Mouse (Mus musculus) erythroblast, embryonic 14.5 days (primary cell): ENCODE measurements around the gene H6pd.

Experiments
- GATA1 ChIP-seq: IDR thresholded peaks from 2 replicates; pipeline ENCODE4 v1.6.1; 2012; ENCODE audit warnings: low read length, inconsistent platforms, mixed read lengths
- TAL1 ChIP-seq: IDR thresholded peaks from 3 replicates; pipeline ENCODE4 v1.6.1; 2012; ENCODE audit warnings: low read length, inconsistent platforms, mixed read lengths

DNA sequence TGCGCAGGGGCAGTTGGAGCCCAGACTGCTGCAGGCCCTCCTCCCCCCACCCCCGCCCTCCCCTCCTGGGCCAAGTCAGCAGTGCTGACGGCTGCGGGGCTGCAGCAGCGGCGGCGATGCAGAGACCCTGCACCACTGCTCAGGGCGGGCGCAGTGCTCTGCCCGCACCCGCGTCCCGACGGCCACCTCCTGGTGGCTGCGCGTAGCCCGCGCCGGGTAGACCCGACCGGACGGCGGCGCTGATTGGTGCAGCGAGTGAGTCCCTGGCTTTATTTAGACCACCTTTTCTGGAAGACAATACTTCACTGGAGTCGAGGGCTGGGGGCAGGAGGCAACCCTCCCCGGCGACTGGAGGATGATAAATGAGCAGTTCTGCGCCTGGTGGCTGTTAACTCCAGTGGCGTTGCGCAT is 24.4 kb upstream of the H6pd start:
- TF ChIP-seq GATA1 (no peak), TAL1 (no peak)
